Mouse (Mus musculus): ENCODE results near the gene 6430628N08Rik. TPM values are rescaled to one million over a fixed set of nuclear protein-coding genes. Genes with fewer than 3 reads are reported as not detected.

6430628N08Rik gene
- polyA plus RNA-seq, 1 experiment from 2014 or later = not detected

DNA sequence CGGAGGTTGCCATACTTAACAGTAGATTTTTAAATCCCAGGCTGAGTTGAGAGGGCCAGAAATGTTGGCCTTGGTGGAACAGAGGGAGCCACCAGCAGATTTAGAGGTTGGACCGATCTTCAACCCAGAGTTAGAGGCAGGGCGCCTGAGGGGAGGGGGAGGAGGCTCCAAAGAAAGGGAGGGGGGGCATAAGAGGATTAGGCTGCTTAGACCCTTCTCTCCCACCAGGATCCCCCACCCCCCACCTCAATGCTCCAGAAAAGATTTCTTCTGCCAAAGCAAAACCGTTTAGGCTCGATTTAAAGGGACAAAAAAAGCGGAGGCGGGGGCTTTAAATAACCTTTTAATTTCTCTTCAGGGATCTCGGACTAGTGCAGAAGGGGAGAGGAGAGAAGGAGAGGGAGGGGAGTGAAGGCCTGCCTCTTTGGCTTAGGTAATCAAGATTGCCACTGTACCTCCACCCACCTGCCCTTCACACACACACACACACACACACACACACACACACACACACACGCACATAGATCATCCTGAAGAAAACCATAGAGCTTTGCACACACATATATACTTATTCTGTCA is 50.9 kb downstream of the 6430628N08Rik start:
- Histone ChIP-seq H3K9me3 (ENCODE audit: control insufficient read depth, low read length) (no peaks in the 10 kb centered on the region), H3K27me3 (ENCODE audit: control insufficient read depth, insufficient read depth, low read depth, low read length) (peaks cover 98% of the 10 kb centered on the region), H3K9ac (ENCODE audit: low read length) (no peak overlapping the region), H3K27ac (ENCODE audit: low read length) (no peak overlapping the region), H3K36me3 (ENCODE audit: control insufficient read depth, insufficient read depth, low read length) (no peaks in the 10 kb centered on the region), H3K4me2 (ENCODE audit: low read depth, low read length) (no peak overlapping the region), H3K4me3 (ENCODE audit: low read length) (no peak overlapping the region), H3K4me1 (replicated peaks; ENCODE audit: control insufficient read depth, insufficient read depth, low read length) (peaks cover 7% of the 10 kb centered on the region)
- WGBS = 10% methylated on average over 9 of the region's 9 CpGs
- no peak for ATAC-seq (ENCODE audit: low read depth)

DNA sequence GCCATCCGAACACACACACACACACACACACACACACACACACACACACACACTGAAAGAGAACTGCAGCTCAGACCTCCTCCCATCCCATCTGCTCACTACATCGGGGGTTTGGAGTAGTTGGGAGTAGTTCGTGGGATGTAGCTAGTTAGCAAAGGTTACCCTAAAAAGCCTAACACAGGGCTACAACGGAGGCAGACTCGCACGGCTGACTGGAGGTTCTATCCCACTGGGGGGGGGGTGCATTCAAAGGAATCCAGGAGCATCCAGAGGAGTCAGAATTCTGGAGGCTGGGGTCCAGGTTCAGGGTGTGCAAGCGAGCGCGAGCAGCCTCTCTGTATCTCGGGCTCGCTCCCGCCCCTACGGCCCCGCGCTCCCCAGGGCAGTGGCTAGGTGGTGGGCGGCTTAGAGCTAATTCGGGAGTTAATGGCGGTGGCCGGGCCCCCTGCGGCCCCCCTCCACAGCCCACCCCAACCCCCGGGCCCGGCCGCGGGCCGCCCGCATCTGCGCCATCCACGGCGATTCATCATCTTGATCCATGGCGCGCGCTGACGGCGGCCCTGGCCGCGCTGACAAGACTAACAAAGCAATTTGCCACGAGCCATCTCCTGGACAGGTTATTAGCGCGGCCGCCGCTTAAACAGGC is 53.3 kb downstream of the 6430628N08Rik start:
- under 1% methylated on average over 40 of the region's 41 CpGs for WGBS
- Histone ChIP-seq H3K36me3 (ENCODE audit: control insufficient read depth, insufficient read depth, low read length) (no peaks in the 10 kb centered on the region), H3K4me1 (replicated peaks; ENCODE audit: control insufficient read depth, insufficient read depth, low read length) (peaks cover 7% of the 10 kb centered on the region), H3K9ac (ENCODE audit: low read length) (no peak overlapping the region), H3K9me3 (ENCODE audit: control insufficient read depth, low read length) (no peaks in the 10 kb centered on the region), H3K4me2 (ENCODE audit: low read depth, low read length) (no peak overlapping the region), H3K27ac (ENCODE audit: low read length) (no peak overlapping the region), H3K27me3 (ENCODE audit: control insufficient read depth, insufficient read depth, low read depth, low read length) (peaks cover 86% of the 10 kb centered on the region), H3K4me3 (ENCODE audit: low read length) (no peak overlapping the region)
- ATAC-seq (ENCODE audit: low read depth) = no peak

Other genes with a start within 250 kb of the 6430628N08Rik start
- gene Cyp4b1, start 242.9 kb upstream of the 6430628N08Rik start, polyA plus RNA-seq (2015; fragmentation: Nextera tagmentation; extraction: Ambion mirVana) = 27.5 and 32.9 TPM in 2 replicates
- gene Efcab14, start 152.9 kb upstream of the 6430628N08Rik start, polyA plus RNA-seq (2015; fragmentation: Nextera tagmentation; extraction: Ambion mirVana) = 32.4 and 36.9 TPM in 2 replicates
- 0.19 TPM in 1 of 2 replicates, not detected in the other for gene Tex38, start 109.6 kb upstream of the 6430628N08Rik start, polyA plus RNA-seq (2015; fragmentation: Nextera tagmentation; extraction: Ambion mirVana)
- 38.6 and 45.1 TPM in 2 replicates for gene Atpaf1, start 105.9 kb upstream of the 6430628N08Rik start, polyA plus RNA-seq (2015; fragmentation: Nextera tagmentation; extraction: Ambion mirVana)
- gene Mob3c, start 62.6 kb upstream of the 6430628N08Rik start, polyA plus RNA-seq (2015; fragmentation: Nextera tagmentation; extraction: Ambion mirVana) = 14.2 and 15.6 TPM in 2 replicates
- 28.1 and 30.1 TPM in 2 replicates for gene Mknk1, start 51.5 kb upstream of the 6430628N08Rik start, polyA plus RNA-seq (2015; fragmentation: Nextera tagmentation; extraction: Ambion mirVana)
- not detected in 2 replicates for gene Kncn, start 6.3 kb upstream of the 6430628N08Rik start, polyA plus RNA-seq (2015; fragmentation: Nextera tagmentation; extraction: Ambion mirVana)
- gene Dmbx1, start 49.3 kb downstream of the 6430628N08Rik start, polyA plus RNA-seq (2015; fragmentation: Nextera tagmentation; extraction: Ambion mirVana) = 0.06 and 0.08 TPM in 2 replicates
- 11.0 and 12.1 TPM in 2 replicates for gene Faah, start 127.3 kb downstream of the 6430628N08Rik start, polyA plus RNA-seq (2015; fragmentation: Nextera tagmentation; extraction: Ambion mirVana)
- gene Nsun4, start 163.2 kb downstream of the 6430628N08Rik start, polyA plus RNA-seq (2015; fragmentation: Nextera tagmentation; extraction: Ambion mirVana) = 25.9 and 28.2 TPM in 2 replicates
- gene Uqcrh, start 184.4 kb downstream of the 6430628N08Rik start, polyA plus RNA-seq (2015; fragmentation: Nextera tagmentation; extraction: Ambion mirVana) = 487 and 499 TPM in 2 replicates
- 68.9 and 70.9 TPM in 2 replicates for gene Lrrc41, start 184.6 kb downstream of the 6430628N08Rik start, polyA plus RNA-seq (2015; fragmentation: Nextera tagmentation; extraction: Ambion mirVana)
- gene Rad54l, start 233.0 kb downstream of the 6430628N08Rik start, polyA plus RNA-seq (2015; fragmentation: Nextera tagmentation; extraction: Ambion mirVana) = 30.5 and 31.3 TPM in 2 replicates
- 56.2 and 59.1 TPM in 2 replicates for gene Pomgnt1, start 233.2 kb downstream of the 6430628N08Rik start, polyA plus RNA-seq (2015; fragmentation: Nextera tagmentation; extraction: Ambion mirVana)